Mouse (Mus musculus): ENCODE data around the gene Cep57l1.

GRCm38 (mm10) chr10:41758041-41758440, 51.6 kb downstream of the Cep57l1 start:
- no peak for TF ChIP-seq CTCF (IDR thresholded peaks at IDR 0.05; ENCODE audit: low read depth)
- no peak for TF ChIP-seq EP300 (IDR thresholded peaks at IDR 0.05; ENCODE audit: low read depth)
